Mouse (Mus musculus): ENCODE results near the gene Shd. TPM values are rescaled to one million over a fixed set of nuclear protein-coding genes. Genes with fewer than 3 reads are reported as not detected.
A peak's percentile ranks its signal among the peaks of the same experiment; 100 is the strongest.

The Shd gene
- polyA plus RNA-seq, 1 experiment from 2014 or later: 65.1 TPM

GRCm38 (mm10) chr17:55964496-55964895 lies 5.8 kb upstream of the Shd start:
- no peak overlapping the region for H3K27ac ChIP-seq (ENCODE audit: low read depth, low read length)
- WGBS: 95% methylated on average over 10 of the region's 10 CpGs

DNA sequence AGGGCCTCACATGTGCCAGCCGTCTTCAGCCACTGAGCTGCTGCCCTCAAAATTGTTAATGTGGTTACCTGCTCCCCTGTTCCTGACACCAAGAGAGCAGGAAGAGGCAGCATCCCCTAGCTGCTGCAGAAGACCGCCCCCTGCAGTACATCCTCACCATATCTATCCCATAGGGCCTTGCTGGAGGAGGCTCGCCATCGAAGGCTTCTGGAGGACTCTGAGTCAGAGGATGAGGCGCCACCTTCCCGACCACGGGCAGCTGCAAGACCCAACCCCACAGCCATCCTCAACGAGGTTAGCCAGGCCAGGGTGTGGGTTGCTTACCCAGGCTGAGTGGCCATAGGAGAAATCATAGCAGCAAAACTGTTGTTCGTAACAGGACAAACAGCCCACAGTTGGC lies 5.3 kb upstream of the Shd start:
- no peak overlapping the region for H3K9ac ChIP-seq (ENCODE audit: low read length)
- H3K4me3 ChIP-seq (ENCODE audit: low read depth, low read length): no peak overlapping the region
- 86% methylated on average over 9 of the region's 9 CpGs for WGBS
- peaks cover 8% of the 10 kb centered on the region; the same call in 1 of the 2 replicates for H3K4me1 ChIP-seq (replicated peaks; ENCODE audit: control insufficient read depth, insufficient read depth, low read length)
- H3K9me3 ChIP-seq (ENCODE audit: control insufficient read depth, low read length): no peaks in the 10 kb centered on the region
- no peak overlapping the region for H3K4me2 ChIP-seq (ENCODE audit: low read depth, low read length, severe bottlenecking)
- no peaks in the 10 kb centered on the region for H3K27me3 ChIP-seq (ENCODE audit: control insufficient read depth, insufficient read depth, low read length)
- ATAC-seq (replicated peaks; ENCODE audit: low FRiP score) (no peak), DNase-seq (ENCODE audit: low spot score) (peak; percentile 45)
- no peak overlapping the region for H3K27ac ChIP-seq (ENCODE audit: low read depth, low read length)
- peaks cover 2% of the 10 kb centered on the region; the same call in 1 of the 2 replicates for H3K36me3 ChIP-seq (ENCODE audit: control insufficient read depth, insufficient read depth, low read length)

More at GRCm38 (mm10) chr17:55964496-55964895, 5.8 kb upstream of the Shd start:
- Histone ChIP-seq H3K4me1 (replicated peaks; ENCODE audit: control insufficient read depth, insufficient read depth, low read length) (peaks cover 6% of the 10 kb centered on the region; the same call in 1 of the 2 replicates), H3K27me3 (ENCODE audit: control insufficient read depth, insufficient read depth, low read length) (no peaks in the 10 kb centered on the region), H3K4me2 (ENCODE audit: low read depth, low read length, severe bottlenecking) (no peak overlapping the region), H3K36me3 (ENCODE audit: control insufficient read depth, insufficient read depth, low read length) (peaks cover 2% of the 10 kb centered on the region; the same call in 1 of the 2 replicates), H3K9me3 (ENCODE audit: control insufficient read depth, low read length) (no peaks in the 10 kb centered on the region), H3K9ac (ENCODE audit: low read length) (no peak overlapping the region), H3K4me3 (ENCODE audit: low read depth, low read length) (no peak overlapping the region)
- no peak for ATAC-seq (replicated peaks; ENCODE audit: low FRiP score)
- DNase-seq (ENCODE audit: low spot score): peak; percentile 44

DNA sequence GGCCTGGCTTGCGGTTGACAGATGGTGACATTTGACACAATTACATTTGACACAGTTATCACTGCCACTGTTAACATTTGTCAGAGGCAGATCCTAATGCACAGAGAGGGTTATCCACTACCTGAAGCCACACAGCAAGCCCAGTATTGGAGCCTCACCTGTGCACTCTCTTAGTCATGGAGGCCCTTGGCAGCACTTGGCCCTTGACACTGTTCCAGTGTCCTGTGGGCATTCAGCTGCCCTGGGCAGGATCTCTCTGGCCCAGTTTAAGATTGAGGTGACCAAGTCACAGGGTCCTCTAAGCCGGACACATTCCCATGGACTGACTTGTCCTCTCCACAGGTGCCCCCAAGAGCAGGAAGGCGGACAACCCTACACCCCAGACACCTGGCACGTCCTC lies 3.1 kb upstream of the Shd start:
- no peak for DNase-seq (ENCODE audit: low spot score)
- no peak overlapping the region for H3K4me3 ChIP-seq (ENCODE audit: low read depth, low read length)
- no peaks in the 10 kb centered on the region for H3K27me3 ChIP-seq (ENCODE audit: control insufficient read depth, insufficient read depth, low read length)
- no peak overlapping the region for H3K4me2 ChIP-seq (ENCODE audit: low read depth, low read length, severe bottlenecking)
- peaks cover 2% of the 10 kb centered on the region; the same call in 1 of the 2 replicates for H3K36me3 ChIP-seq (ENCODE audit: control insufficient read depth, insufficient read depth, low read length)
- ATAC-seq (replicated peaks; ENCODE audit: low FRiP score): no peak
- H3K4me1 ChIP-seq (replicated peaks; ENCODE audit: control insufficient read depth, insufficient read depth, low read length): peaks cover 13% of the 10 kb centered on the region
- H3K9ac ChIP-seq (ENCODE audit: low read length): no peak overlapping the region
- no peaks in the 10 kb centered on the region for H3K9me3 ChIP-seq (ENCODE audit: control insufficient read depth, low read length)
- no peak overlapping the region for H3K27ac ChIP-seq (ENCODE audit: low read depth, low read length)
- WGBS: 89% methylated on average over 4 of the region's 4 CpGs

DNA sequence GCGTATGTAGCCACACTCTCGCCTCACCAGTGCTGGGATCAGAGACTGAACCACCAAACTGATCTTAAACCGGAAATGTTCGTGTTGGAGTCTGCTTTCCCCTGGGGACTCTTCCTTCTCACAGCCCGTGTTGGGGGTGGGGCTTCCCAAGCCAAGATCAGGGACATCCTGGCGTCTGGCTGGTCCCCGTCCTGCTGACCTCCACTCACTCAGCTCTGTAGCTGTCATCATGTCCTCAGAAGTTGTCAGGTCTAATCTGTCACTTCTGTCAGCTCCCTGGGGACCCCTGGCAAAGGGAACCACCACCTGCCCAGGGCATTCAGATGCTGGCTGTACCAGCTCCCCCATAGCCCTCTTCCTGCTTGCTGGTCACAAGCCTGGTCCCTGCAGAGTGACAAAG lies 2.1 kb upstream of the Shd start:
- DNase-seq (ENCODE audit: low spot score) (no peak), ATAC-seq (replicated peaks; ENCODE audit: low FRiP score) (no peak)
- 72% methylated on average over 7 of the region's 7 CpGs for WGBS
- H3K9me3 ChIP-seq (ENCODE audit: control insufficient read depth, low read length): no peaks in the 10 kb centered on the region
- no peak overlapping the region for H3K4me3 ChIP-seq (ENCODE audit: low read depth, low read length)
- no peak overlapping the region for H3K27ac ChIP-seq (ENCODE audit: low read depth, low read length)
- no peak overlapping the region for H3K4me2 ChIP-seq (ENCODE audit: low read depth, low read length, severe bottlenecking)
- peaks cover 2% of the 10 kb centered on the region; the same call in 1 of the 2 replicates for H3K36me3 ChIP-seq (ENCODE audit: control insufficient read depth, insufficient read depth, low read length)
- H3K4me1 ChIP-seq (replicated peaks; ENCODE audit: control insufficient read depth, insufficient read depth, low read length): peaks cover 13% of the 10 kb centered on the region
- H3K9ac ChIP-seq (ENCODE audit: low read length): no peak overlapping the region
- H3K27me3 ChIP-seq (ENCODE audit: control insufficient read depth, insufficient read depth, low read length): no peaks in the 10 kb centered on the region

- Histone ChIP-seq H3K36me3 (ENCODE audit: control insufficient read depth, insufficient read depth, low read length) (peaks cover 2% of the 10 kb centered on the region; the same call in 1 of the 2 replicates), H3K4me1 (replicated peaks; ENCODE audit: control insufficient read depth, insufficient read depth, low read length) (peaks cover 13% of the 10 kb centered on the region)
- peak; percentile 72 for DNase-seq (ENCODE audit: low spot score)
Measured at GRCm38 (mm10) chr17:55969560-55969959, 707 bp upstream of the Shd start.

DNA sequence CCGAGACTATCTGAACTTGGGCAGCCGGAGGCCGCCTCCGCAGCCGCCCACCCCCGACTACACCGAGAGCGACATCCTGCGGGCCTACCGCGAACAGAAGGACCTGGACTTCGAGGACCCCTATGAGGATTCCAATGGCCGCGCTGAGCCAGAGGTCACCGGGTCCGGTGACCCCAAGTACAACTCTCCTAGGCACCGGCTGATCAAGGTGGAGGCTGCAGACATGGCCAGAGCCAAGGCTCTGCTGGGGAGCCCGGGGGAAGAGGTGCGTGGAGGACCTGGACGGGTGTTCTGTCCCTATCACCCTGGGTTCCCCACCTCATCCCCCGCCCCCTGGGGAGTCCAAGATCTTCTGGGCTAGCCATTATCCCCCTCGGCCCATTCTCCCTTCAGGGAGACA lies 1.2 kb downstream of the Shd start:
- Histone ChIP-seq H3K4me3 (ENCODE audit: low read depth, low read length) (peak overlapping the region; percentile 57), H3K36me3 (ENCODE audit: control insufficient read depth, insufficient read depth, low read length) (no peaks in the 10 kb centered on the region), H3K4me1 (replicated peaks; ENCODE audit: control insufficient read depth, insufficient read depth, low read length) (peaks cover 13% of the 10 kb centered on the region), H3K9me3 (ENCODE audit: control insufficient read depth, low read length) (no peaks in the 10 kb centered on the region), H3K4me2 (ENCODE audit: low read depth, low read length, severe bottlenecking) (peak overlapping the region; percentile 91), H3K9ac (ENCODE audit: low read length) (peak overlapping the region; percentile 85), H3K27me3 (ENCODE audit: control insufficient read depth, insufficient read depth, low read length) (no peaks in the 10 kb centered on the region), H3K27ac (ENCODE audit: low read depth, low read length) (no peak overlapping the region)
- no peak for DNase-seq (ENCODE audit: low spot score)
- 23% methylated on average over 22 of the region's 22 CpGs for WGBS
- no peak for ATAC-seq (replicated peaks; ENCODE audit: low FRiP score)

More at GRCm38 (mm10) chr17:55969560-55969959, 707 bp upstream of the Shd start:
- Histone ChIP-seq H3K27ac (ENCODE audit: low read depth, low read length) (peak overlapping the region; percentile 75; the same call in 1 of the 2 replicates), H3K27me3 (ENCODE audit: control insufficient read depth, insufficient read depth, low read length) (no peaks in the 10 kb centered on the region), H3K9me3 (ENCODE audit: control insufficient read depth, low read length) (no peaks in the 10 kb centered on the region), H3K4me2 (ENCODE audit: low read depth, low read length, severe bottlenecking) (no peak overlapping the region), H3K9ac (ENCODE audit: low read length) (peak overlapping the region; percentile 85), H3K4me3 (ENCODE audit: low read depth, low read length) (no peak overlapping the region)
- ATAC-seq (replicated peaks; ENCODE audit: low FRiP score): peak; percentile 37
- WGBS: 35% methylated on average over 14 of the region's 14 CpGs

DNA sequence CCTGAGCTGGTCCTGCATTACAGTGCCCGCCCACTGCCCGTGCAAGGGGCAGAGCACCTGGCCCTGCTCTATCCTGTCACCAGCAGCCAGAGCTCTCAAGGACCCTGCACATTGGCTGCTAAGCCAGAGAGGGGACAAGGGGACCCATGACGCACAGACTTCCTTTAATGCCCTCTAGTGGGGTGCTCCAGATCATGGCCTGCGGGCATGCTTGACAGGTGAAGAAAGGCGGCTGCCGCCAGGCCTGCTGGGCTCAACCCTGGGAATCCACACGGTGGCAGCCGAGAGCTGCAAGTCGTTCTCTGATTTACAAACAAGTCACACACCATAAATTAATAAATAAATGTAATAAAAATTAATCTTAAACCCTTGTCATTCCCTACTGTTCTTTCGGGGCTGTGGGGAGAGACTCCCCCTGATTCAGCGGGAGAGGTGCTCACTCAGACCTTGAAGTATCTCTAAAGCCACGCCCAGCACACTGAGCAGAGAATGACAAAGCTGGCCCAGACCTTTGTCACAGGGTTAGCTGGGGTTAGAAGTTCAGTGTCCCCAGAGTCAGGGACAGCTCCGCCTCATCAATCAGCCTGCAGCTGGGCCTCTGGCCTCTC lies 6.1 kb downstream of the Shd start:
- no peaks in the 10 kb centered on the region for H3K27me3 ChIP-seq (ENCODE audit: control insufficient read depth, insufficient read depth, low read length)
- no peak overlapping the region for H3K4me3 ChIP-seq (ENCODE audit: low read depth, low read length)
- peaks cover 3% of the 10 kb centered on the region for H3K4me1 ChIP-seq (replicated peaks; ENCODE audit: control insufficient read depth, insufficient read depth, low read length)
- ATAC-seq (replicated peaks; ENCODE audit: low FRiP score): peak; percentile 69
- H3K36me3 ChIP-seq (ENCODE audit: control insufficient read depth, insufficient read depth, low read length): no peaks in the 10 kb centered on the region
- H3K9me3 ChIP-seq (ENCODE audit: control insufficient read depth, low read length): no peaks in the 10 kb centered on the region
- H3K9ac ChIP-seq (ENCODE audit: low read length): no peak overlapping the region
- no peak overlapping the region for H3K27ac ChIP-seq (ENCODE audit: low read depth, low read length)
- 20% methylated on average over 13 of the region's 13 CpGs for WGBS
- no peak overlapping the region for H3K4me2 ChIP-seq (ENCODE audit: low read depth, low read length, severe bottlenecking)
- peak; percentile 86 for DNase-seq (ENCODE audit: low spot score)

DNA sequence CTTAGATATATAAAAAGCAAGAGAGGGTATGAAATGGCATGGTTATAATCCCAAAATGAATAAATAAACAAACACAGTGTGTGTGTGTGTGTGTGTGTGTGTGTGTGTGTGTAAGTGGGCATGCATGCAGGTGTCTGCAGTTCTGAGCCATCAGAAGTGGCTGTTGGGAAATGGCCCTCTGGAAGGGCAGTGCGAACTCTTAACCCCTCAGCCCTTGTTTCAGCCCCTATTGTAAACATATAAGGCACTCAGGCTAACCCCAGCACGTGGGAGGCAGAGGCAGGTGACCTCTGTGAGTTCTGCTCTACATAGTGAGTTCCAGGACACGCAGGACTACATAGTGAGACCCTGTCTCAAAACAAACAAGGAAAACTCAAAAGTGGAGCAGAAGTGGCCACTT lies 7.0 kb downstream of the Shd start:
- DNase-seq (ENCODE audit: low spot score): no peak
- WGBS: 59% methylated on average over 3 of the region's 3 CpGs
- no peak overlapping the region for H3K27ac ChIP-seq (ENCODE audit: low read depth, low read length)
- no peak overlapping the region for H3K4me3 ChIP-seq (ENCODE audit: low read depth, low read length)
- ATAC-seq (replicated peaks; ENCODE audit: low FRiP score): no peak
- H3K4me1 ChIP-seq (replicated peaks; ENCODE audit: control insufficient read depth, insufficient read depth, low read length): no peaks in the 10 kb centered on the region
- no peak overlapping the region for H3K4me2 ChIP-seq (ENCODE audit: low read depth, low read length, severe bottlenecking)
- no peaks in the 10 kb centered on the region for H3K9me3 ChIP-seq (ENCODE audit: control insufficient read depth, low read length)
- no peaks in the 10 kb centered on the region for H3K36me3 ChIP-seq (ENCODE audit: control insufficient read depth, insufficient read depth, low read length)
- H3K27me3 ChIP-seq (ENCODE audit: control insufficient read depth, insufficient read depth, low read length): no peaks in the 10 kb centered on the region
- H3K9ac ChIP-seq (ENCODE audit: low read length): no peak overlapping the region

Data from forebrain, embryonic 11.5 days (tissue).